In the genomic region with DNA sequence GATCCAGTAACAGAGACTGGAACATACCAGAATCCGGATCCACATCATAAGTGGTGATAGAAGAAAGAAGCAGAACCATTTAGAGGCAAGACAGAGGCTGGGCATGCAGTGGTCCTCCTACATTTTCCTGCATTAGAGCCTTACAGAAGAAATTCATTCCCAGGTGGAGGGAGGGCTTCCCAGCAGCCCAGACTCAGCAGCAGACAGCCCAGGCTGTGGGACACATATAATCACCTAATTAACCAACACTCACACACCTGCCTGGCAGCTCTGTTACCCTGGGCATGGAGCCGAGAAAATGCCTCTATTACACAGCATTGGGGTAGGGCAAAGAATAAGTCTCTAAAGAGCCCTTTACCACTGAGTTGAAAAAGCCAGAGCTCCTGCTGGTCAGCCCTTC, we compare ENCODE assay signal across 22 mouse cellular contexts.
DNase-seq lines count a peak whose midpoint lies in the region; ATAC-seq lines count a peak whose summit lies in the region.
"Had no signal": no experiment of that assay in that cellular context is flagged by ENCODE, and none has a peak within 500 bp of the region (broad histone marks: within the 10 kb centered on the region; RNA-seq: fewer than 3 reads in every experiment).

No protein-coding gene starts in this region.

- no peaks in the 10 kb centered on the region for H3K9me3 ChIP-seq in embryonic facial prominence, embryonic 14.5 days (ENCODE audit: control insufficient read depth, low read length)
- no peaks in the 10 kb centered on the region for H3K9me3 ChIP-seq in embryonic facial prominence, embryonic 10.5 days
- no peaks in the 10 kb centered on the region for H3K9me3 ChIP-seq in limb, embryonic 13.5 days
- no peaks in the 10 kb centered on the region for H3K9me3 ChIP-seq in limb, embryonic 10.5 days (replicated peaks)
- H3K9me3 ChIP-seq: embryonic facial prominence, embryonic 13.5 days; forebrain, embryonic 15.5 days had no signal

- no peak for DNase-seq in embryonic facial prominence, embryonic 14.5 days (ENCODE audit: low spot score)
- DNase-seq in embryonic facial prominence, embryonic 10.5 days (ENCODE audit: low spot score) = no peak
- DNase-seq in heart, adult 11 months = peak; percentile 77
- no peak for DNase-seq in heart, adult 9 months (ENCODE audit: low spot score in 2 of 2)
- no peak for DNase-seq in limb, embryonic 10.5 days (ENCODE audit: low spot score)
- DNase-seq: adrenal gland, adult 8-10 months; adrenal gland, postnatal 14 days; adrenal gland, postnatal 36 days; B cell, adult 2 months; cerebellum, adult 11-12 months; cerebellum, adult 2 months; cerebellum, adult 9-10 months; cerebellum, postnatal 10 days; forebrain, postnatal 0 days had no signal

- H3K27me3 ChIP-seq in embryonic facial prominence, embryonic 14.5 days (replicated peaks; ENCODE audit: control insufficient read depth, insufficient read depth, low read length) = no peaks in the 10 kb centered on the region
- H3K27me3 ChIP-seq in embryonic facial prominence, embryonic 10.5 days (replicated peaks; ENCODE audit: low read depth, poor library complexity, severe bottlenecking) = no peaks in the 10 kb centered on the region
- H3K27me3 ChIP-seq in limb, embryonic 13.5 days = no peaks in the 10 kb centered on the region
- no peaks in the 10 kb centered on the region for H3K27me3 ChIP-seq in limb, embryonic 10.5 days (ENCODE audit: low read depth, poor library complexity, severe bottlenecking)
- H3K27me3 ChIP-seq: CH12.LX; embryonic facial prominence, embryonic 13.5 days; forebrain, embryonic 15.5 days had no signal

- H3K4me2 ChIP-seq in embryonic facial prominence, embryonic 14.5 days (ENCODE audit: low read depth, low read length) = no peak overlapping the region
- no peak overlapping the region for H3K4me2 ChIP-seq in limb, embryonic 13.5 days (replicated peaks)
- H3K4me2 ChIP-seq: embryonic facial prominence, embryonic 13.5 days; forebrain, embryonic 15.5 days had no signal

- no peak overlapping the region for H3K9ac ChIP-seq in embryonic facial prominence, embryonic 14.5 days (ENCODE audit: low read depth, low read length)
- H3K9ac ChIP-seq in limb, embryonic 13.5 days = no peak overlapping the region
- H3K9ac ChIP-seq: embryonic facial prominence, embryonic 13.5 days; forebrain, embryonic 15.5 days; forebrain, postnatal 0 days had no signal

- 83% methylated on average over 2 of the region's 2 CpGs for WGBS in embryonic facial prominence, embryonic 14.5 days
- 77% methylated on average over 2 of the region's 2 CpGs for whole genome bisulfite sequencing in embryonic facial prominence, embryonic 10.5 days
- WGBS in limb, embryonic 13.5 days = 48% methylated on average over 2 of the region's 2 CpGs
- WGBS in limb, embryonic 10.5 days = 76% methylated on average over 2 of the region's 2 CpGs

- H3K27ac ChIP-seq in embryonic facial prominence, embryonic 14.5 days (replicated peaks; ENCODE audit: low read depth, low read length) = no peak overlapping the region
- H3K27ac ChIP-seq in embryonic facial prominence, embryonic 10.5 days (replicated peaks) = no peak overlapping the region
- no peak overlapping the region for H3K27ac ChIP-seq in limb, embryonic 13.5 days
- H3K27ac ChIP-seq in limb, embryonic 10.5 days = no peak overlapping the region
- H3K27ac ChIP-seq: embryonic facial prominence, embryonic 13.5 days; forebrain, embryonic 15.5 days had no signal

- no peaks in the 10 kb centered on the region for H3K4me1 ChIP-seq in embryonic facial prominence, embryonic 14.5 days (ENCODE audit: control insufficient read depth, insufficient read depth, low read length)
- H3K4me1 ChIP-seq in embryonic facial prominence, embryonic 10.5 days = no peaks in the 10 kb centered on the region
- H3K4me1 ChIP-seq in limb, embryonic 13.5 days = peaks cover 5% of the 10 kb centered on the region; the same call in 1 of the 2 replicates
- no peaks in the 10 kb centered on the region; the same call in 1 of the 2 replicates for H3K4me1 ChIP-seq in limb, embryonic 10.5 days
- H3K4me1 ChIP-seq: embryonic facial prominence, embryonic 13.5 days; forebrain, embryonic 15.5 days had no signal

- H3K4me3 ChIP-seq in embryonic facial prominence, embryonic 14.5 days (ENCODE audit: low read depth, low read length) = no peak overlapping the region
- no peak overlapping the region for H3K4me3 ChIP-seq in embryonic facial prominence, embryonic 10.5 days
- no peak overlapping the region for H3K4me3 ChIP-seq in limb, embryonic 13.5 days
- H3K4me3 ChIP-seq in limb, embryonic 10.5 days = no peak overlapping the region
- H3K4me3 ChIP-seq: embryonic facial prominence, embryonic 13.5 days; forebrain, embryonic 15.5 days had no signal

- no peaks in the 10 kb centered on the region for H3K36me3 ChIP-seq in embryonic facial prominence, embryonic 14.5 days (ENCODE audit: control insufficient read depth, insufficient read depth, low read length)
- H3K36me3 ChIP-seq in embryonic facial prominence, embryonic 10.5 days (replicated peaks) = no peaks in the 10 kb centered on the region
- H3K36me3 ChIP-seq in limb, embryonic 13.5 days = no peaks in the 10 kb centered on the region
- no peaks in the 10 kb centered on the region for H3K36me3 ChIP-seq in limb, embryonic 10.5 days
- H3K36me3 ChIP-seq: embryonic facial prominence, embryonic 13.5 days; forebrain, embryonic 15.5 days; G1E had no signal

- ATAC-seq in embryonic facial prominence, embryonic 14.5 days (ENCODE audit: low read depth) = peak; percentile 30; the same call in 1 of the 2 replicates
- peak; percentile 67; the same call in 1 of the 2 replicates for ATAC-seq in limb, embryonic 13.5 days (ENCODE audit: low FRiP score, low read depth)
- ATAC-seq: activated CD4-positive, CD25-positive, alpha-beta regulatory T cell, adult 4 months; CD4-positive, CD25-positive, alpha-beta regulatory T cell, adult 4 months; forebrain, embryonic 15.5 days; forebrain, postnatal 0 days; Patski had no signal
